Mouse (Mus musculus) gastrocnemius, postnatal 10 days (tissue): ENCODE results near the gene Itgb6. TPM values are rescaled to one million over a fixed set of nuclear protein-coding genes. Genes with fewer than 3 reads are reported as not detected.

ENCODE experiments used
- DNase-seq: peaks from one replicate; pipeline ENCODE4 v3.0.0; 2021; ENCODE audit warnings: mixed read lengths
- total RNA-seq, 2 experiments: library from RNA; stranded (reverse); gene quantifications; 2 replicates each; pipeline ENCODE4 v1.2.3; 2021

Itgb6 gene
- total RNA-seq, 2 experiments from 2014 or later = 29.2 to 30.5 TPM

- no peak for DNase-seq
Observed at GRCm38 (mm10) chr2:60613857-60614228, 108.6 kb downstream of the Itgb6 start.

GRCm38 (mm10) chr2:60612906-60613856, 109.3 kb downstream of the Itgb6 start:
- no peak for DNase-seq

- no peak for DNase-seq
Observed at GRCm38 (mm10) chr2:60611622-60612021, 110.8 kb downstream of the Itgb6 start.

- no peak for DNase-seq
Observed at GRCm38 (mm10) chr2:60609436-60610199, 112.8 kb downstream of the Itgb6 start.

GRCm38 (mm10) chr2:60607980-60608379, 114.5 kb downstream of the Itgb6 start:
- no peak for DNase-seq

- no peak for DNase-seq
Observed at GRCm38 (mm10) chr2:60601326-60601725, 121.1 kb downstream of the Itgb6 start.

- no peak for DNase-seq
Observed at GRCm38 (mm10) chr2:60600863-60601262, 121.6 kb downstream of the Itgb6 start.

GRCm38 (mm10) chr2:60583416-60583815, 139.0 kb downstream of the Itgb6 start:
- DNase-seq = no peak

- DNase-seq = no peak
Observed at GRCm38 (mm10) chr2:60554561-60554960, 167.9 kb downstream of the Itgb6 start.

GRCm38 (mm10) chr2:60552902-60553682, 169.4 kb downstream of the Itgb6 start, which contains the start of gene Pla2r1:
Pla2r1 (minus strand) TSS chr2:60553308.
- DNase-seq = peak; percentile 70

- no peak for DNase-seq
Observed at GRCm38 (mm10) chr2:60552177-60552901, 170.1 kb downstream of the Itgb6 start.

GRCm38 (mm10) chr2:60551673-60552072, 170.8 kb downstream of the Itgb6 start:
- DNase-seq = no peak

- no peak for DNase-seq
Observed at GRCm38 (mm10) chr2:60550521-60550920, 171.9 kb downstream of the Itgb6 start.

GRCm38 (mm10) chr2:60549851-60550250, 172.6 kb downstream of the Itgb6 start:
- no peak for DNase-seq

Other genes starting within 250 kb of the Itgb6 start
- gene Pla2r1, start 169.3 kb downstream of the Itgb6 start, total RNA-seq = 1 to 10 TPM; 1.7 to 2.1 TPM
- 10 to 100 TPM; 40.5 to 51.0 TPM for gene Rbms1, start 240.5 kb upstream of the Itgb6 start, total RNA-seq